Mouse (Mus musculus): ENCODE measurements around the gene 4930453N24Rik.

- no peak for TF ChIP-seq CTCF (conservative IDR thresholded peaks at IDR 0.05; ENCODE audit: low read length)
- TF ChIP-seq POU5F1 (IDR thresholded peaks at IDR 0.05; ENCODE audit: borderline replicate concordance, low read length) = no peak
Observed at GRCm38 (mm10) chr16:64766696-64767300, 4.2 kb downstream of the 4930453N24Rik start.

Data from E14TG2a.4 (cell line).